Mouse (Mus musculus) erythroblast, embryonic 14.5 days (primary cell): ENCODE measurements around the gene Miip. TPM values are rescaled to one million over a fixed set of nuclear protein-coding genes. Genes with fewer than 3 reads are reported as not detected.
"Not testable (repeated sequence)": the region's sequence is repeated elsewhere in the genome, so short reads cannot be mapped to it uniquely, and the experiment has no call there.

ENCODE experiments used
- H3K27me3 ChIP-seq: 2 replicates; pipeline ENCODE4 v1.6.1; 2012; ENCODE audit warnings: inconsistent platforms; ENCODE audit not compliant: control insufficient read depth
- H3K36me3 ChIP-seq: 2 replicates; pipeline ENCODE4 v1.6.1; 2012; ENCODE audit warnings: mild to moderate bottlenecking, inconsistent platforms; ENCODE audit not compliant: control insufficient read depth
- H3K4me1 ChIP-seq: 2 replicates; pipeline ENCODE4 v1.6.1; 2012; ENCODE audit warnings: inconsistent platforms; ENCODE audit not compliant: control insufficient read depth
- H3K4me3 ChIP-seq: replicated peaks from 2 replicates; pipeline ENCODE3; 2012; ENCODE audit warnings: moderate library complexity, mild to moderate bottlenecking, inconsistent platforms
- H3K9me3 ChIP-seq: 2 replicates; pipeline ENCODE4 v1.6.1; 2012; ENCODE audit warnings: low read length, inconsistent platforms, mixed read lengths; ENCODE audit not compliant: control insufficient read depth
- GATA1 ChIP-seq: IDR thresholded peaks from 2 replicates; pipeline ENCODE4 v1.6.1; 2012; ENCODE audit warnings: low read length, inconsistent platforms, mixed read lengths
- TAL1 ChIP-seq: IDR thresholded peaks from 3 replicates; pipeline ENCODE4 v1.6.1; 2012; ENCODE audit warnings: low read length, inconsistent platforms, mixed read lengths
- polyA plus RNA-seq: library from polyadenylated mRNA; stranded (reverse); fragments of >175 nt; gene quantifications from 2 replicates; pipeline ENCODE4 v1.2.3, GENCODE M21; 2012

Miip gene
- polyA plus RNA-seq, 1 experiment: 9.4 TPM

DNA sequence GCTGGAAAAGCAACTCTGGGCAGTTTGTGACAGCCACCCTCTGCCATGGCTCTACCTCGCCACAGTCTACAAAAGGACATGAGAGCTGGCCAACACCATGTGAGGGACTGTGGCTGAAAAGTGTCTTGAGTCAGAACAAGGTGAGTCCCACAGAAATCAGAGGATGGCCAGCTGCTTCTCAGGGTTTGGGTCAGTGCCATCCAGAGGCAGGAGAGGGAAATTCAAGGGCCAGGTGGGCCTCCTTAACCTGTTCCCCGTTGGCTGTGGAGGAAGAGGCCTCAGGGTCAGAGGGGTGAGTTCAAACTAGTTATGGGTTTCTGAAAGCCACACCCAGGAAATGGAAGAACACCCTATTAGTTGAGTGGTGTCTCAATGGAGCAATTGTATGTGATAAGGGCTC lies 10.8 kb upstream of the Miip start:
- H3K36me3 ChIP-seq: peaks cover 92% of the 10 kb centered on the region
- no peaks in the 10 kb centered on the region for H3K27me3 ChIP-seq

DNA sequence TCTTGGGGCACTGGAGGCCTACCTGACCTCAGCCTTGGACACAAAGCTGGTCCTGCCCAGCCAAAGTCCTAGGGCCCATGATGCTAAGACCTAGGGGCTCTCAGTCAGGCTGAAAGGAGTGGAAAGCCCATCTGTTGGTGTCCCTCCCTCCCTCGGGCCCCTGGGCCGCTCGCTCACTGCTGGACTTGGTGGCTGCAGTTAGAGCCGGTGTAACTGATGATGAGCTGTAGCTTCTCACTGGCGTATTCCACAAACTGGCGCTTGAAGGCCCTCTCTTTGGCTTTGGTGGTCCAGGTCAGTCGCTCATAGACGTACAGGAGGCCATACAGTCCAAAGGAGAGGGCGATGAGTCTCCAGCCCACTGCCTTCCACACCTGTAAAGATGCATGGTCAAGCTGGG lies 9.9 kb upstream of the Miip start:
- Histone ChIP-seq H3K36me3 (peaks cover 93% of the 10 kb centered on the region), H3K4me3 (no peak overlapping the region), H3K4me1 (peaks cover 2% of the 10 kb centered on the region), H3K9me3 (no peaks in the 10 kb centered on the region), H3K27me3 (no peaks in the 10 kb centered on the region)
- TF ChIP-seq GATA1 (no peak), TAL1 (no peak)

More for the DNA sequence above, 10.8 kb upstream of the Miip start:
- no peaks in the 10 kb centered on the region for H3K9me3 ChIP-seq
- H3K4me1 ChIP-seq: peaks cover 2% of the 10 kb centered on the region
- TF ChIP-seq TAL1 (no peak), GATA1 (no peak)
- H3K4me3 ChIP-seq: no peak overlapping the region

DNA sequence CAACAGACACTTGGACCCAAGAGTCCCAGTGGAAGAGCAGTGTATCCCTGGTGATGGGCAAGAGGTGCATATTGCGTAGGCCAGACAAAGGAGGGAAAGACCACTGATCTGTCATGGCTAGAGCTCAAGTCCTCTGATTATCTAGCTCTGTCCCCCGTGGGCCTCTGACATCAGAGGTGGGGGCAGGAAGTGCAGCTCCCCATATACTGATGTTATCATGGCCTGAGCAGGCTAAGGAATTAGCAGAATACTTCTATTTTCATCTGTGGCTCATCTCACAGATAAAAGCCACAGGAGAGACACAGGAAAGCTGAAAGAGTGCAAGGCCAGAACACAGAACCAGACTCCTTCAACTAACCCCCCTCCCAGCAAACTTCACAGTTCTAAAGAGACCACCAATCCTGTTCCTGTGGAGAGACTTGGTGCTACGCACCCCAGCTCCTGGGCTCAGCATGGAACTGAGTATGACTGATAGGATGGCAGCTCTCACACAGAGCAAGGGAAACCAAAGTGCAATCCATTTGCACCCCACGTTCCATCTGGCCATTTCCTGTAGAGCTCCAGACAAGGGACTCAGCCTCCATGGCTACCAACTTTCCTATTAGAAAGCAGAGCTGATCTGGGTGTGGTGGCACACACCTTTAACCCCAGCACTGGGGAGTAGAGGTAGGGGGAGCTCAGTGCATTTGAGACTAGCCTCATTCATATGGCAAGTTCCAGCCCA lies 7.4 kb upstream of the Miip start:
- no peaks in the 10 kb centered on the region for H3K27me3 ChIP-seq
- H3K9me3 ChIP-seq: peaks cover 3% of the 10 kb centered on the region
- peaks cover 82% of the 10 kb centered on the region for H3K36me3 ChIP-seq
- peaks cover 2% of the 10 kb centered on the region for H3K4me1 ChIP-seq
- H3K4me3 ChIP-seq: no peak overlapping the region
- no peak for TF ChIP-seq GATA1
- TF ChIP-seq TAL1: no peak

DNA sequence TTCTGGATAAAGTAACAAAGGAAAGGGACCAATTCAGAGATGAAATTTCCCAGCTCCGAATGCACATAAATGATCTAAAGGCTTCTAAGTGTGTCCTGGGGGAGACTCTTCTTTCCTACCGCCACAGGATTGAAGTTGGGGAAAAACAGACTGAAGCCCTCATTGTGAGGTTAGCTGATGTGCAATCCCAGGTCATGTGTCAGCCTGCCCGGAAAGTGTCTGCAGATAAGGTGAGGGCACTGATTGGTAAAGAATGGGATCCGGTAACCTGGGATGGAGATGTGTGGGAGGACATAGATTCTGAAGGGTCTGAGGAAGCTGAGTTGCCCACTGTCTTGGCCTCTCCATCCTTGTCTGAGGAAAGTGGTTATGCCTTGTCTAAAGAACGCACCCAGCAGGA lies 622 bp upstream of the Miip start:
- H3K4me1 ChIP-seq: peaks cover 29% of the 10 kb centered on the region
- TF ChIP-seq TAL1 (no peak), GATA1 (no peak)
- H3K4me3 ChIP-seq: peak overlapping the region; percentile 88
- no peaks in the 10 kb centered on the region for H3K27me3 ChIP-seq
- H3K9me3 ChIP-seq: peaks cover 10% of the 10 kb centered on the region
- peaks cover 39% of the 10 kb centered on the region for H3K36me3 ChIP-seq

DNA sequence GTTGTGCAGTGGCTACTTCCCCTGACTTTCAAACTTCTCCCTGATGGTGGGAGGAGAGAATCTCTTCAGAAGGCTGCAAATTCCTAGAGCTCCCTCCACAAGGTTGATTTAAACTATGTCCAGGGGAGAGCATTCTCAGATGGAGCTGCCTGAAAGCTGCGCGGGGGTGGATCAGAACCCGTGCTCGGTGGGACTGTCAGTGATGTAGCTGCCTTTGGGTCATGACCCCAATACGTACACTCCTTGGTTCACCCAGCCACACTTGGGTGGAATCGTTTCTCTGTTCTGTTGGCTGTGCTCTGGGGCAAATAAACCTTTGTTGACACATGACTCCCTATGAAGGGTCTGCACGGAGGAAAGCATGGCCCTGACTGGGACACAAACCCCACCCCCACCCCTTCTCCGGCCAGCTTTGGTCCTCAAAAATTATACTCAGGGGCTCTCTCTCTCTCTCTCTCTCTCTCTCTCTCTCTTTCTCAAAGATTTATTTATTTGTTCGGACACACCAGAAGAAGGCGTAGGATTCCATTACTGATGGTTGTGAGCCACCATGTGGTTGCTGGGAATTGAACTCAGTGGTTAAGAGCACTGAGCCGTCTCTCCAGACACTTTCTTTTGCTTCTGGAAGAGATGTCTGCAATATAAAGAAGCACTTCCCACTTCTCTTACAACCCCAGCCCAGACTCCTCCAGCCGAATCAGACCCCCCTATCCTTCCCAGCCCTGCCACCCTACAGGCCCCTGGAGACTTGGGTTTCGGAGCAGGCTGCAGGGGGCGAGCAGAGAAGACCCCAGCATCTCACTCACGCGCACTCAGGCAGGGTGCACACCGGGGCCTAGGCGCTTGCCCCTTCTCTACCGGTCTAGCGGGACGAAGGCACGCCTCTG lies 810 bp downstream of the Miip start:
- Histone ChIP-seq H3K9me3 (peaks cover 10% of the 10 kb centered on the region), H3K27me3 (no peaks in the 10 kb centered on the region), H3K4me3 (peak overlapping the region; percentile 88), H3K36me3 (peaks cover 38% of the 10 kb centered on the region), H3K4me1 (peaks cover 29% of the 10 kb centered on the region)
- TF ChIP-seq TAL1 (no peak), GATA1 (no peak)

DNA sequence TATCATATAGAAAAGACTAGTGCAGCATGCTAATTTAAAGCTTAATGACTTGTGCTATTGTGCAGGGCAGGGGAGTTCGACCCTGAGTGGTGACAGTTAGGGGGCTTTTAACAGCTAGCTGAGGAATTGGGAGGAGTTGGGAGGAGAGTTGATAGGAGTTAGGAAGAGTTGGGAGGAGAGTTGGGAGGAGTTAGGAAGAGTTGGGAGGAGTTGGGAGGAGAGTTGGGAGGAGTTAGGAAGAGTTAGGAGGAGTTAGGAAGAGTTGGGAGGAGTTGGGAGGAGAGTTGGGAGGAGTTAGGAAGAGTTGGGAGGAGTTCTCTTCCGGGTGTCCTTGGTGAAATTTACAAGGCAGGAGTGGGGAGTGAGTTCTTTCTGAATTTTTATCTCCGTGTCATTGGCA lies 1.8 kb downstream of the Miip start:
- H3K27me3 ChIP-seq, H3K4me3 ChIP-seq, H3K9me3 ChIP-seq: not testable (repeated sequence)
- Histone ChIP-seq H3K4me1 (peaks cover 29% of the 10 kb centered on the region), H3K36me3 (peaks cover 41% of the 10 kb centered on the region)

DNA sequence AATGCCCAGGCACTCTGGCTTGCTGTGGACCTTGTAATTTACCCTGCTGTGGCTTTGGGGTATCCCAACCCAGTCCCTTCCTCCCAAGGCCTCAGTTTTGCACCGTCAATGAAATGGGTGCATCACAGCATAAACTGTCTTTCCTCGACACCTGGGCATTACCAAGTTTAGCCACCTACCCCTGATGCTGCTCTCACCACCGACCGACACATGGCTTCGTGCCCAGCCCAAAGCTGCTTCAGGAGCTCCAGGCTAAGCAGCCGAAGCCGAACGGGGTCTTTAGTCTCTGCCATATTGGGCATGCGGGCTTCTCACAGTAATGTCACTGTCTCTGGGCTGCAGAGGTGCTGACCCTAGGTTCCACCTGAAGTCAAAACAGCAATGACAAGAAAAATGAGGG lies 2.6 kb downstream of the Miip start:
- Histone ChIP-seq H3K4me1 (peaks cover 29% of the 10 kb centered on the region), H3K27me3 (no peaks in the 10 kb centered on the region), H3K4me3 (no peak overlapping the region), H3K36me3 (peaks cover 48% of the 10 kb centered on the region), H3K9me3 (peaks cover 7% of the 10 kb centered on the region; the same call in 1 of the 2 replicates)
- no peak for TF ChIP-seq TAL1
- TF ChIP-seq GATA1: no peak

DNA sequence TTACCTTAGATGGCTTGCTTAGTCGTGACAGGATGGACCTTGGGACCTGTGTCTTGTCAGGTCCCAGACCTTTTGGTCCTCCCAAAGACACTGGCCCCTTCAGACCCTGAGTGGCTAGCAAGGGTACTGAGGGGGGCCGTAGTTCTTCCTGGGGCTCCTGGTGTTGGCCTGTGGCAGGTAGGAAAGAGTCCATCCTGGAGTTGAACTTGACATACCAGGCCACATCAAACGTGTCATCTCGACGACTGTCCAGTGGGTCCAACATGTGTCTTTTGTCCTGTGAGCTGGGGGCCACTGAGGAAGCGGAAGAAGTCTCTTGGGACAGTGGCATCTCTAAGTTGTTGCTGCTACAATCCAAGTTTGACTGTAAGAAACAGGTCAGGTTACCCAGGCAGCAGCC lies 3.0 kb downstream of the Miip start:
- TF ChIP-seq TAL1 (no peak), GATA1 (no peak)
- Histone ChIP-seq H3K4me1 (peaks cover 29% of the 10 kb centered on the region), H3K27me3 (no peaks in the 10 kb centered on the region), H3K9me3 (peaks cover 7% of the 10 kb centered on the region; the same call in 1 of the 2 replicates), H3K36me3 (peaks cover 52% of the 10 kb centered on the region), H3K4me3 (no peak overlapping the region)

DNA sequence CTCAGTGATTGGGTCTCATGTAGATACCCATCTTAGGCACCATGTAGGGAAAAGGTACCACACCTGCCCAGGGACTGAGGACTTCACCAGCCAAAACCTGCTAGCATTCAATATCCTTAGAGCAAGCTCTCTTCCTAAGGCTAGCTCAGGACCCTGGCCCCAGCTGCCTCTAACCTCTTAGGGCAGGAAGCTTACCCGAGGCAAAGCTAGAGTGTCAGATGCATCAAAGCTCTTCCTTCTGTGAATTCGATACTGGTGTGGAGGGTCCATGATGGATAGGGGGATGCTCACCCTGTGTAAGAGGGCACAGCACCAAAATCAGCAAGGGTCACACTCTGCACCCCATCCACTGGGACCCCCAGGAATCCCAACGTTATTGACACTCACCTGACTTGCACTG lies 6.6 kb downstream of the Miip start:
- peaks cover 11% of the 10 kb centered on the region for H3K4me1 ChIP-seq
- no peaks in the 10 kb centered on the region for H3K9me3 ChIP-seq
- no peak overlapping the region for H3K4me3 ChIP-seq
- no peaks in the 10 kb centered on the region for H3K27me3 ChIP-seq
- TF ChIP-seq TAL1 (no peak), GATA1 (no peak)
- H3K36me3 ChIP-seq: peaks cover 61% of the 10 kb centered on the region
